Mouse (Mus musculus) cerebellum, adult 2 months (tissue): ENCODE data around the gene Aldh1b1. TPM values are rescaled to one million over a fixed set of nuclear protein-coding genes. Genes with fewer than 3 reads are reported as not detected.

ENCODE experiments used
- DNase-seq, 2 experiments: peaks; one replicate each; pipeline ENCODE4 v3.0.0; 2021
- H3K27ac ChIP-seq: fragments of 200-500 bp; 2 replicates; pipeline ENCODE4 v1.5.1; 2012; ENCODE audit warnings: low read length, control low read depth, inconsistent platforms; ENCODE audit not compliant: insufficient read depth
- H3K27me3 ChIP-seq: fragments of 200-500 bp; 2 replicates; pipeline ENCODE4 v1.6.1; 2012; ENCODE audit warnings: inconsistent platforms, mild to moderate bottlenecking, low read length, moderate library complexity; ENCODE audit not compliant: control insufficient read depth, insufficient read depth
- H3K4me1 ChIP-seq: fragments of 200-500 bp; 2 replicates; pipeline ENCODE4 v1.6.1; 2011; ENCODE audit warnings: low read length; ENCODE audit not compliant: control insufficient read depth, insufficient read depth
- H3K4me3 ChIP-seq: fragments of 200-500 bp; replicated peaks from 2 replicates; pipeline ENCODE3; 2011; ENCODE audit warnings: mild to moderate bottlenecking, low read depth, low read length, control low read depth; ENCODE audit not compliant: insufficient read depth
- CTCF ChIP-seq: fragments of 200-500 bp; IDR thresholded peaks from 2 replicates; pipeline ENCODE4 v1.5.1; 2011; ENCODE audit warnings: low read depth, mild to moderate bottlenecking, control low read depth, low read length, moderate library complexity, borderline replicate concordance; ENCODE audit not compliant: insufficient read depth
- POLR2A ChIP-seq: fragments of 200-500 bp; IDR thresholded peaks from 2 replicates; pipeline ENCODE4 v1.6.1; 2011; ENCODE audit warnings: low read length, control low read depth, borderline replicate concordance; ENCODE audit not compliant: insufficient read depth
- WGBS: fragments of 180-500 bp; shearing (Covaris S2); methylation state at CpG from one replicate; pipeline ENCODE4 v1.1.7; 2018; 5-methylcytosine and 5-hydroxymethylcytosine counted together
- polyA plus RNA-seq: library from polyadenylated mRNA; depleted of rRNA; stranded (reverse); fragments of >200 nt; gene quantifications from 2 replicates; pipeline ENCODE4 v1.2.3, GENCODE M21; 2012

The Aldh1b1 gene
- polyA plus RNA-seq, 1 experiment: 2.7 TPM

GRCm38 (mm10) chr4:45833461-45833860, 34.6 kb downstream of the Aldh1b1 start:
- Histone ChIP-seq H3K4me3 (no peak overlapping the region), H3K4me1 (no peaks in the 10 kb centered on the region), H3K27me3 (no peaks in the 10 kb centered on the region; the same call in 1 of the 2 replicates), H3K27ac (no peak overlapping the region)
- no peak for TF ChIP-seq CTCF
- TF ChIP-seq POLR2A: no peak
- WGBS: 59% methylated on average over 5 of the region's 5 CpGs
- DNase-seq: no peak

- WGBS: 37% methylated on average over 14 of the region's 14 CpGs
- TF ChIP-seq CTCF (peak; percentile 50; the same call in 1 of the 2 replicates), POLR2A (no peak)
- Histone ChIP-seq H3K4me1 (no peaks in the 10 kb centered on the region), H3K27ac (no peak overlapping the region), H3K27me3 (no peaks in the 10 kb centered on the region), H3K4me3 (no peak overlapping the region)
- DNase-seq: peak in 1 of 2 experiments; percentile 23
These were observed 45.5 kb downstream of the Aldh1b1 start for GRCm38 (mm10) chr4:45844355-45844754.

GRCm38 (mm10) chr4:45846263-45846662, 47.4 kb downstream of the Aldh1b1 start:
- DNase-seq: no peak
- TF ChIP-seq POLR2A: no peak
- no peak for TF ChIP-seq CTCF
- WGBS: 94% methylated on average over 2 of the region's 2 CpGs
- Histone ChIP-seq H3K27ac (no peak overlapping the region), H3K4me1 (no peaks in the 10 kb centered on the region), H3K4me3 (no peak overlapping the region), H3K27me3 (no peaks in the 10 kb centered on the region)

GRCm38 (mm10) chr4:45848109-45848824, 49.4 kb downstream of the Aldh1b1 start, which contains the start of gene Stra6l:
Gene Stra6l, plus strand, starts transcription at chr4:45848664.
- Histone ChIP-seq H3K4me1 (no peaks in the 10 kb centered on the region), H3K27ac (no peak within 1 kb of the TSS), H3K27me3 (no peaks in the 10 kb centered on the region), H3K4me3 (no peak within 1 kb of the TSS)
- WGBS: 72% methylated on average over 10 of the region's 10 CpGs
- no peak for DNase-seq
- TF ChIP-seq CTCF (no peak), POLR2A (no peak)

- TF ChIP-seq CTCF (no peak), POLR2A (no peak)
- no peak for DNase-seq
- 43% methylated on average over 10 of the region's 10 CpGs for WGBS
- H3K27ac ChIP-seq: no peak overlapping the region
- H3K4me3 ChIP-seq: no peak overlapping the region
- H3K27me3 ChIP-seq: no peaks in the 10 kb centered on the region
- H3K4me1 ChIP-seq: no peaks in the 10 kb centered on the region
These were observed 50.0 kb downstream of the Aldh1b1 start for GRCm38 (mm10) chr4:45848825-45849156.

- Histone ChIP-seq H3K27me3 (no peaks in the 10 kb centered on the region), H3K27ac (no peak overlapping the region), H3K4me3 (no peak overlapping the region), H3K4me1 (no peaks in the 10 kb centered on the region)
- TF ChIP-seq CTCF: no peak
- TF ChIP-seq POLR2A: no peak
- DNase-seq: no peak
- 62% methylated on average over 1 of the region's 1 CpGs for WGBS
These were observed 50.6 kb downstream of the Aldh1b1 start for GRCm38 (mm10) chr4:45849419-45849818.

- TF ChIP-seq POLR2A (no peak), CTCF (no peak)
- 31% methylated on average over 3 of the region's 3 CpGs for WGBS
- peak in 1 of 2 experiments; percentile 17 for DNase-seq
- Histone ChIP-seq H3K4me1 (no peaks in the 10 kb centered on the region), H3K27me3 (no peaks in the 10 kb centered on the region; the same call in 1 of the 2 replicates), H3K4me3 (no peak overlapping the region), H3K27ac (no peak overlapping the region)
These were observed 52.8 kb downstream of the Aldh1b1 start for GRCm38 (mm10) chr4:45851640-45852051.
